Mouse (Mus musculus) T-cell, adult 2 months (primary cell): ENCODE results near the gene Slc10a2.
"Not testable (repeated sequence)": the region's sequence is repeated elsewhere in the genome, so short reads cannot be mapped to it uniquely, and the experiment has no call there.

Source experiments
- DNase-seq: peaks from one replicate; pipeline ENCODE4 v3.0.0; 2022; ENCODE audit warnings: low spot score

Slc10a2 gene

DNA sequence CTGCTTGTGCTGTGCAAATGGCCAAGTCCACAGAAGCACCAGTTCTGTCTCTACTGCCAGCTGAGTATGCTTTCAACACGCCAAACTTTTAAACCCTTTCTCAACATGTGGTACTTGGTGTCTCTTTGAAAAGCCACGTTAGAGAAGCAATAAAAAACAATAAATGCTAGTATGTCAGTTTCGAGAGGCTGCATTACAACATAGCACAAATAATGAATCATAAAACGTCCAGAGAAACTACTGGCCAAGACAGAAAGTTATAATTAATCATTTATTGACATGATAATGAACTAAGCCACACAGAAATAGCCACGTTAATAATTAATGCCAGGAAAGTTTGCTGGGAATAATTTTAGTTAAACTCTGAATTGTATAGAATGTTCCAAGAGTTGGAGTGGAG, at the start of gene Slc10a2:
Gene Slc10a2, minus strand, starts transcription at position 166 of the 400 bp plus-strand sequence.
- DNase-seq, result no peak

- no peak for DNase-seq
These were observed 24.2 kb upstream of the Slc10a2 start for GRCm38 (mm10) chr8:5129322-5129829.

DNA sequence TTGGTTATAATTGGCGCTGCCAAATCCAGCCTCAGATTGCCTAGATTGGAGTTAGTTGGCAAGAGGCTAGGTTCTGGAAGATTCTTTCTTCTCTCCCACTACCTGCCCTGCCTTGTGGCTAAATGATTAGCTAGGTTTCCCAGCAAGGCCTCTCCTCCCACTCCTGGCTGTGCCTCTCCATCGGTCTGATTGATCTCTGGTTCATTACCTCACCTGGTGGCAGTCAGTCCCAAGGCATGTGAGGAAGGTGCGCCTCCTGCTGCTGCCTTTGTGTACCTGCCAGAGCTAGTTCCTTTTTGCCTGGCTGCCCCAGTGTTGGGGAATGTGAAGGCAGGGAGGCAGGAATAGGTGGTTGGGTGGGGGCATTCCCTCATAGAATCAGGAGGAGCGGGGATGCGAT, 1.7 kb upstream of the Slc10a2 start:
- DNase-seq, result no peak

DNA sequence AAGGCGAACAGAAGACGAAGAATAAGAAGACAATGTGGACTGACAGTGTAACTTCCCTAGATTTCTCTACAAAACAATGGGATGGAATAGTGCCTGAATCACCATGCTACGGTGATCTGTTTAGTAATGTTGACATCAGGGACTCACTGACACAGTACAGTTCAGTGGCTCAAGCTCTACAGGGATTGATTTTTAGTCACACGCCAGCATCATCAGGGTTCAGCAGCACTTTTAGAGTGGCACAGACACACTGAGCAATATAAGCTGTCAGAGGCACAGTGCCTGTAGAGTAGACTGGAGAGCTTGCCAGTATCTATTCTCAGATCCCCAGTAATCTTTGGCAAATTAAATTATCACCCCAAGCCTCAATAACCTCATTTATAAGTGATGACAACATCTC, 9.8 kb downstream of the Slc10a2 start:
- DNase-seq, result no peak

DNA sequence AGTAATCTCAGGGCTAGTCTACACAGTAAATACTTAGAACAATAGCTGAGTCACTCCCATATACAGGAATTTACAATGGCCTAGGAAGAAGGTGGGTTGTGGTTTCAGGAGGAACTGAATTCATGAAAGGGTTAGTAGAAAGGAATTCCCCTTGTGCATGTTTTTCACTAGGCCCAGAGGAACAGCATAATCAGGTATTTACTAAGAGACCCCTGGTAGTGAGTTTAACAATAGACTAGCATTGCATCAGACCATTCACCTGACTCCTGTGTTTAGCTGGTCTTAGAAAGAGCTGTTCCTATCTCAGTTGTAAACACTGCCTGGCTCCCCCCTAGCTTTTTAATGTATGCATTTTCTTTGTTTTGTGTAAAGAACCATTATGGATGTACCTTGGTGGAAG, 11.2 kb downstream of the Slc10a2 start:
- DNase-seq, result not testable (repeated sequence)

GRCm38 (mm10) chr8:5073654-5074293, 31.4 kb downstream of the Slc10a2 start:
- no peak for DNase-seq

GRCm38 (mm10) chr8:5058888-5059287, 46.3 kb downstream of the Slc10a2 start:
- no peak for DNase-seq

DNA sequence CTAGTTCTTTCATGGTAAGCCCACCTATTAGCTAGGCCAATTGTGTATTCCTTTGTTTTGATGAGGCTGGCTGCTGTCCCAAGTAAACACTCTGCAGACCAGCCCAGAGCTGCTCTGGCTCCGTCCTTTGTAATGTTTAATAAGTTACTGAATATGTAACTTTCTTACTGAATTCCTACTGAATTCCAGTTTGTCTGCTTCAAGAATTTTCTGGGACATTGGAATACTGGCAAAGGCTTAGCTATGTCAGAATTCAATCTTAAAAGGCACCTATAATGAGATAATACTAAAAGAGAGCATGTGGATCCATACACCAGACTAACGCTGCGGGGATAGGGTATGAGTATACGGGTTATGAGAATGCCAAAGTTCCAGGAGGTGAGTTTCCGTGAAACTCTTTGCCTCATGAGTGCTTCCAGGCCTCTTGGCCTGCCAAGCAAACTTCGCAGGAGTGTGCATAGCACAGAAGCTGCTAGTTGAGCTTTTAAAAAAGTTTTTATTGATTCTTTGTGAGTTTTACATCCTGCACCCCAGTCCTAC, 60.7 kb downstream of the Slc10a2 start:
- DNase-seq, result not testable (repeated sequence)

GRCm38 (mm10) chr8:5038811-5039561, 66.2 kb downstream of the Slc10a2 start:
- DNase-seq, result no peak
